Mouse (Mus musculus) erythroblast, embryonic 14.5 days (primary cell): ENCODE results near the gene Slc5a5. TPM values are rescaled to one million over a fixed set of nuclear protein-coding genes. Genes with fewer than 3 reads are reported as not detected.

Source experiments
- H3K27me3 ChIP-seq: 2 replicates; pipeline ENCODE4 v1.6.1; 2012; ENCODE audit warnings: inconsistent platforms; ENCODE audit not compliant: control insufficient read depth
- H3K36me3 ChIP-seq: 2 replicates; pipeline ENCODE4 v1.6.1; 2012; ENCODE audit warnings: mild to moderate bottlenecking, inconsistent platforms; ENCODE audit not compliant: control insufficient read depth
- H3K4me1 ChIP-seq: 2 replicates; pipeline ENCODE4 v1.6.1; 2012; ENCODE audit warnings: inconsistent platforms; ENCODE audit not compliant: control insufficient read depth
- H3K4me3 ChIP-seq: replicated peaks from 2 replicates; pipeline ENCODE3; 2012; ENCODE audit warnings: moderate library complexity, mild to moderate bottlenecking, inconsistent platforms
- H3K9me3 ChIP-seq: 2 replicates; pipeline ENCODE4 v1.6.1; 2012; ENCODE audit warnings: low read length, inconsistent platforms, mixed read lengths; ENCODE audit not compliant: control insufficient read depth
- GATA1 ChIP-seq: IDR thresholded peaks from 2 replicates; pipeline ENCODE4 v1.6.1; 2012; ENCODE audit warnings: low read length, inconsistent platforms, mixed read lengths
- TAL1 ChIP-seq: IDR thresholded peaks from 3 replicates; pipeline ENCODE4 v1.6.1; 2012; ENCODE audit warnings: low read length, inconsistent platforms, mixed read lengths
- polyA plus RNA-seq: library from polyadenylated mRNA; stranded (reverse); fragments of >175 nt; gene quantifications from 2 replicates; pipeline ENCODE4 v1.2.3, GENCODE M21; 2012

Slc5a5 gene
- polyA plus RNA-seq, 1 experiment: 0.03 TPM

DNA sequence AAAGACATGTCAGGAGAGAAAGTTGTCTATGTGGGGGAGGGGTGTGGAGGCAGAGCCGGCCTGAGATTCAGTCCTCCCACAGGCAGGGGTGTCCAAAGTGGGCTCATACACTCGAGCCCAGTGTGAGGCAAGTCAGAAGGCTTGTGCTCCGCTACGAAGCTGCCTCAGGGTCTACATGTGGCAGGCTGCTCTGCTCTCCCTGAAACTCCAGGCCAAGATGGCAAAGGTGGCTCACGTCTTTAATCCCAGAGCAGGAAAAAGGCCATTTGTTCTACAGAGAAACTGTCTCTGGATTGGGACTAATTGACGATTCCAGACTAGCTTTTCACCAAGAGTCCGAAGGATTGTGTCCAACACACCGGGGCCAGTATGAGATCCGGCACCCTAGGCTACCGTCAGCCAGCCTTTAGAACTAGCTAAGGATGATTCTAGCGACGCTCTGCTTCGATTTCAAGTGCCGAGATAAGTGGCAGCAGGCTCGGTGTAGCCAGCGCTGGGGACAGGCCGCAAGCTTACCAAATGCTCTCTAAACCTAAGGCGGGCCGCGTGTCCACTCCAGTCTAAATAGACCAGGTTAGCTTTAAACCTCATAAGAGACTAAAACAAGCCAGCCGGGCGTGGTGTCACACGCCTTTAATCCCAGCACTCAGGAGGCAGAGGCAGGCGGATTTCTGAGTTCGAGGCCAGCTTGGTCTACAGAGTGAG lies 3.9 kb upstream of the Slc5a5 start:
- Histone ChIP-seq H3K27me3 (peaks cover 27% of the 10 kb centered on the region), H3K4me3 (peak overlapping the region; percentile 90), H3K36me3 (peaks cover 38% of the 10 kb centered on the region), H3K4me1 (peaks cover 63% of the 10 kb centered on the region), H3K9me3 (peaks cover 13% of the 10 kb centered on the region; the same call in 1 of the 2 replicates)
- TF ChIP-seq TAL1 (no peak), GATA1 (no peak)

GRCm38 (mm10) chr8:70895571-70896259 lies 3.2 kb upstream of the Slc5a5 start:
- H3K4me1 ChIP-seq: peaks cover 70% of the 10 kb centered on the region

GRCm38 (mm10) chr8:70894771-70895545 lies 2.4 kb upstream of the Slc5a5 start:
- Histone ChIP-seq H3K9me3 (peaks cover 22% of the 10 kb centered on the region), H3K4me1 (peaks cover 70% of the 10 kb centered on the region), H3K27me3 (peaks cover 43% of the 10 kb centered on the region), H3K4me3 (no peak overlapping the region), H3K36me3 (peaks cover 38% of the 10 kb centered on the region)
- TF ChIP-seq GATA1 (no peak), TAL1 (no peak)

More at GRCm38 (mm10) chr8:70895571-70896259, 3.2 kb upstream of the Slc5a5 start:
- H3K27me3 ChIP-seq: peaks cover 35% of the 10 kb centered on the region
- peak overlapping the region; percentile 90 for H3K4me3 ChIP-seq
- H3K9me3 ChIP-seq: peaks cover 21% of the 10 kb centered on the region
- peaks cover 38% of the 10 kb centered on the region for H3K36me3 ChIP-seq

- Histone ChIP-seq H3K36me3 (peaks cover 38% of the 10 kb centered on the region), H3K4me1 (peaks cover 70% of the 10 kb centered on the region), H3K4me3 (no peak overlapping the region), H3K9me3 (peaks cover 22% of the 10 kb centered on the region), H3K27me3 (peaks cover 48% of the 10 kb centered on the region)
- no peak for TF ChIP-seq GATA1
- no peak for TF ChIP-seq TAL1
These were observed 1.8 kb upstream of the Slc5a5 start for GRCm38 (mm10) chr8:70894385-70894720.

GRCm38 (mm10) chr8:70893656-70894384 lies 1.3 kb upstream of the Slc5a5 start:
- peaks cover 38% of the 10 kb centered on the region for H3K36me3 ChIP-seq
- peaks cover 67% of the 10 kb centered on the region for H3K4me1 ChIP-seq
- no peak for TF ChIP-seq TAL1
- H3K4me3 ChIP-seq: no peak overlapping the region
- H3K27me3 ChIP-seq: peaks cover 53% of the 10 kb centered on the region
- H3K9me3 ChIP-seq: peaks cover 22% of the 10 kb centered on the region

DNA sequence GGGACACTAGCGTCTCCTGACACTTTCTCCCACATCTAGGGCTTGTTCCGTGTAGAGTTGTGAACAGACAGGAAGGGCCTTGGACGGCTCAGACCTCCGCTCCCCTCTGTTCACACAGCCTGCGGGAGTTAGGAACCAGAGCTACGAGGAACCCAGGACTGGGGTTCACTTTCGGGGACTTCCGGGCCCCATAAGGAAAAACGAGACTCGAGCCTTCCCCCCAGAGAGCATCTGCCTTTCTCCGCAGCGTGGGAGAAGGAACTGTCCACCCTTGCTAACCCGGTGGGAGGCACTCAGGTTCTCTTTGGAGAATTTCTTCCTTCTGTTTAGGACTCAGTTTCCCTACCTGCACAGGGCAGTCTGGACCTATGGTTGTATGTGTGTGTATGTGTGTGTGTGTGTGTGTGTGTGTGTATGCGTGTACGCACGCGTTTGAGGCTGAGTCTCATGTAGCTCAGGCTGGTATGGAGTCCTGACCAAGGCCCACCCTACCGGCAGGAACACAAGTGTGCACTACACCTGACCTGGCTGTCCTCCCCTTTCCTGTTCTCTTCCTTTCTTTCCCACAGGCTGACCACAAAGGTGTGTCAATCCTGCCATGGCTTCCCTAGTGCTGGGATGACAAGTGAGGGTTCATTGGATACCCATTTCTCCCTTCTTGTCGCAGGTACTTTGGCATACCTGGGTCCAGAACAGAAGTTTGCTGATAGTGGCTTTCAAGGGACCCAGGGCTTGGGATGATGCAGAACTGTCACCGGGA lies 519 bp upstream of the Slc5a5 start:
- TF ChIP-seq GATA1: no peak
- TF ChIP-seq TAL1: no peak
- Histone ChIP-seq H3K4me1 (peaks cover 63% of the 10 kb centered on the region), H3K4me3 (no peak overlapping the region), H3K9me3 (peaks cover 22% of the 10 kb centered on the region), H3K27me3 (peaks cover 61% of the 10 kb centered on the region), H3K36me3 (peaks cover 38% of the 10 kb centered on the region)

DNA sequence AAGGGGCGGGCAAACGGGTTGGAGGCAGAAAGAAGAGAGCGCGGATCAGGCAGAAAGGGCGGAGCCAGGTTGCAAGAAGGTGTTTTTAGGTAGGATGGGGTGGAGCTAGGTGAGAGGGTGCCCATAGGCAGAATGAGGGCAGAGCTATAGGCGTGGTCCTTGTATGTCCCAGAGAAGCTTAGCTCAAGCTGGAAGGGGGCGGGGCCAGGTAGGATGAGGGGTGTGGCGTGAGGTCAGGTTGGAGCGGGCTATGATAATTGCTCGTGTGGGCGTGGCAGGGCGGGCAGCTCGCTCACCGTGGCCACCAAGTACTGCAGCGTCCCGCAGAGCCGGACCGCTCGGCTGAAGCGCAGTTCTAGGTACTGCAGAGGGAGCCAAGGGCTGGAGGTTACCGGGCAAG lies 1.2 kb downstream of the Slc5a5 start:
- H3K27me3 ChIP-seq: peaks cover 76% of the 10 kb centered on the region
- H3K4me3 ChIP-seq: no peak overlapping the region
- H3K4me1 ChIP-seq: peaks cover 63% of the 10 kb centered on the region
- peaks cover 22% of the 10 kb centered on the region for H3K9me3 ChIP-seq
- TF ChIP-seq GATA1: no peak
- no peak for TF ChIP-seq TAL1
- H3K36me3 ChIP-seq: peaks cover 35% of the 10 kb centered on the region

- H3K36me3 ChIP-seq: peaks cover 28% of the 10 kb centered on the region
- no peak overlapping the region for H3K4me3 ChIP-seq
- H3K9me3 ChIP-seq: peaks cover 22% of the 10 kb centered on the region
- H3K4me1 ChIP-seq: peaks cover 56% of the 10 kb centered on the region
- TF ChIP-seq GATA1: no peak
- TF ChIP-seq TAL1: no peak
- H3K27me3 ChIP-seq: peaks cover 83% of the 10 kb centered on the region
These were observed 1.9 kb downstream of the Slc5a5 start for GRCm38 (mm10) chr8:70890656-70891055.
